Mouse (Mus musculus) layer of hippocampus, postnatal 25 days (tissue): ENCODE results near the gene Emilin2. TPM values are rescaled to one million over a fixed set of nuclear protein-coding genes. Genes with fewer than 3 reads are reported as not detected.

Experiments
- DNase-seq, 2 experiments: peaks; one replicate each; pipeline ENCODE4 v3.0.0; 2022; ENCODE audit warnings: mixed read lengths in 2 of 2, low spot score in 1 of 2; ENCODE audit errors: extremely low spot score in 1 of 2
- total RNA-seq, 2 experiments: library from RNA; stranded (reverse); gene quantifications; 2 replicates each; pipeline ENCODE4 v1.2.3; 2021

The Emilin2 gene
- total RNA-seq, 2 experiments from 2014 or later: 2.3 to 3.8 TPM

- DNase-seq: no peak
These were observed 103.4 kb downstream of the Emilin2 start for GRCm38 (mm10) chr17:71208376-71208775.

GRCm38 (mm10) chr17:71207268-71207667, 104.5 kb downstream of the Emilin2 start:
- DNase-seq: no peak

GRCm38 (mm10) chr17:71206136-71206893, 105.5 kb downstream of the Emilin2 start:
- no peak for DNase-seq

- DNase-seq: no peak
These were observed 107.0 kb downstream of the Emilin2 start for GRCm38 (mm10) chr17:71204809-71205091.

- no peak for DNase-seq
These were observed 107.6 kb downstream of the Emilin2 start for GRCm38 (mm10) chr17:71203998-71204808.

Other genes starting within 250 kb of the Emilin2 start
- 10 to 100 TPM; 91.1 to 96.8 TPM for gene Lpin2, start 129.4 kb downstream of the Emilin2 start, total RNA-seq
- gene Gm4707, start 147.9 kb upstream of the Emilin2 start, total RNA-seq: 1 to 10 TPM; 1.6 to 2.6 TPM
- gene Smchd1, start 163.4 kb upstream of the Emilin2 start, total RNA-seq: 10 to 100 TPM; 28.8 to 33.8 TPM
- gene Ndc80, start 214.9 kb upstream of the Emilin2 start, total RNA-seq: under 1 TPM; 0.38 to 0.69 TPM
- 1 to 10 TPM in 1 of 2 experiments, under 1 TPM in 1; 0.75 to 1.1 TPM for gene Spdya, start 240.1 kb upstream of the Emilin2 start, total RNA-seq